Mouse (Mus musculus) stomach, embryonic 15.5 days (tissue): ENCODE data around the gene Gm43738. TPM values are rescaled to one million over a fixed set of nuclear protein-coding genes. Genes with fewer than 3 reads are reported as not detected.

ENCODE experiments used
- ATAC-seq: fragments of 200-750 bp; cut with Nextera tagmentation; 2 replicates; pipeline ENCODE4 v1.8.0; 2017; ENCODE audit warnings: low read depth, moderate number of reproducible peaks, moderate TSS enrichment; ENCODE audit not compliant: insufficient read depth, low FRiP score
- H3K27ac ChIP-seq: fragments of 300-500 bp; sonication (generic); 2 replicates; pipeline ENCODE4 v1.5.1; 2015; ENCODE audit warnings: mild to moderate bottlenecking, inconsistent platforms
- H3K27me3 ChIP-seq: fragments of 300-500 bp; sonication (generic); replicated peaks from 2 replicates; pipeline ENCODE4 v1.6.1; 2015; ENCODE audit warnings: inconsistent platforms
- H3K36me3 ChIP-seq: fragments of 300-500 bp; sonication (generic); 2 replicates; pipeline ENCODE4 v1.6.1; 2015; ENCODE audit warnings: inconsistent platforms
- H3K4me1 ChIP-seq: fragments of 300-500 bp; sonication (generic); 2 replicates; pipeline ENCODE4 v1.6.1; 2015; ENCODE audit warnings: inconsistent platforms
- H3K4me2 ChIP-seq: fragments of 300-500 bp; sonication (generic); 2 replicates; pipeline ENCODE4 v1.6.1; 2015; ENCODE audit warnings: mild to moderate bottlenecking, inconsistent platforms
- H3K4me3 ChIP-seq: fragments of 300-500 bp; sonication (generic); replicated peaks from 2 replicates; pipeline ENCODE4 v1.5.1; 2015; ENCODE audit warnings: inconsistent platforms
- H3K9ac ChIP-seq: fragments of 300-500 bp; sonication (generic); 2 replicates; pipeline ENCODE4 v1.6.1; 2015; ENCODE audit warnings: inconsistent platforms
- H3K9me3 ChIP-seq: fragments of 300-500 bp; sonication (generic); 2 replicates; pipeline ENCODE4 v1.6.1; 2016; ENCODE audit warnings: inconsistent platforms
- WGBS: fragments of 180-500 bp; shearing (Covaris S2); methylation state at CpG from one replicate; pipeline ENCODE4 v1.1.7; 2015; 5-methylcytosine and 5-hydroxymethylcytosine counted together
- polyA plus RNA-seq: library from polyadenylated mRNA; unstranded; fragments of >200 nt; fragmentation: Nextera tagmentation; extraction: Ambion mirVana; gene quantifications from 2 replicates; pipeline ENCODE4 v1.2.1, GENCODE M21; 2015

The Gm43738 gene
- polyA plus RNA-seq, 1 experiment from 2014 or later, result not detected

DNA sequence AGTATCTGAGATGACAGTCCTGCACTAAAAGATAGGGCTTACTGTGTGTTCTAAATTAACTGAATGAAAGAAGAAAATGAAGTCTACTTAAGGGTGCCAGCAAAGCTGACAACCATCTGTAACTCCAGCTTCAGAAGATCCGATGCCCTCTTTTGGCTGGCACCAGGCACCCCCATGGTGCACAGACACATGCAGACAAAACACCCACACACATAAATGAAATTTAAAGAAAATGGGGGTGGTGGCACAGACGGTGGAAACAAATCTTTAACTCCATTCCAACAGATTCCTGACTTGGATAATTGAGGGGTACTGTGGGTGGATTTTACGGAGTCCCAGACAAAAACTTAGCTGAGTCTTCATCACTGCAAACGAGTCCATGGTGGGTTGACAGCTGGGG is 30.9 kb upstream of the Gm43738 start:
- H3K27ac ChIP-seq, result no peak overlapping the region
- H3K4me3 ChIP-seq, result peak overlapping the region; percentile 31; the same call in 1 of the 2 replicates
- WGBS, result 38% methylated on average over 4 of the region's 4 CpGs
- H3K27me3 ChIP-seq, result no peaks in the 10 kb centered on the region
- ATAC-seq, result no peak
- no peak overlapping the region for H3K9ac ChIP-seq
- no peaks in the 10 kb centered on the region for H3K9me3 ChIP-seq
- peaks cover 8% of the 10 kb centered on the region; the same call in 1 of the 2 replicates for H3K4me1 ChIP-seq
- peak overlapping the region; percentile 68 for H3K4me2 ChIP-seq
- H3K36me3 ChIP-seq, result no peaks in the 10 kb centered on the region

GRCm38 (mm10) chr3:89129908-89130307 is 29.0 kb upstream of the Gm43738 start:
- Histone ChIP-seq H3K9me3 (no peaks in the 10 kb centered on the region), H3K27me3 (no peaks in the 10 kb centered on the region), H3K4me2 (no peak overlapping the region), H3K9ac (no peak overlapping the region), H3K4me1 (peaks cover 5% of the 10 kb centered on the region; the same call in 1 of the 2 replicates), H3K4me3 (no peak overlapping the region), H3K36me3 (no peaks in the 10 kb centered on the region), H3K27ac (no peak overlapping the region)
- no peak for ATAC-seq
- 86% methylated on average over 3 of the region's 3 CpGs for WGBS

- WGBS, result 93% methylated on average over 3 of the region's 3 CpGs
- Histone ChIP-seq H3K4me3 (no peak overlapping the region), H3K27me3 (no peaks in the 10 kb centered on the region), H3K4me1 (no peaks in the 10 kb centered on the region), H3K27ac (no peak overlapping the region), H3K36me3 (no peaks in the 10 kb centered on the region), H3K9ac (no peak overlapping the region), H3K9me3 (no peaks in the 10 kb centered on the region), H3K4me2 (no peak overlapping the region)
- ATAC-seq, result no peak
Measured at GRCm38 (mm10) chr3:89125981-89126380, 25.1 kb upstream of the Gm43738 start.

- H3K9ac ChIP-seq, result no peak overlapping the region
- no peak for ATAC-seq
- no peak overlapping the region for H3K27ac ChIP-seq
- H3K4me3 ChIP-seq, result no peak overlapping the region
- H3K36me3 ChIP-seq, result no peaks in the 10 kb centered on the region
- 69% methylated on average over 3 of the region's 3 CpGs for WGBS
- H3K4me1 ChIP-seq, result no peaks in the 10 kb centered on the region
- no peaks in the 10 kb centered on the region for H3K9me3 ChIP-seq
- H3K27me3 ChIP-seq, result no peaks in the 10 kb centered on the region
- H3K4me2 ChIP-seq, result no peak overlapping the region
Measured at GRCm38 (mm10) chr3:89124241-89124640, 23.3 kb upstream of the Gm43738 start.

DNA sequence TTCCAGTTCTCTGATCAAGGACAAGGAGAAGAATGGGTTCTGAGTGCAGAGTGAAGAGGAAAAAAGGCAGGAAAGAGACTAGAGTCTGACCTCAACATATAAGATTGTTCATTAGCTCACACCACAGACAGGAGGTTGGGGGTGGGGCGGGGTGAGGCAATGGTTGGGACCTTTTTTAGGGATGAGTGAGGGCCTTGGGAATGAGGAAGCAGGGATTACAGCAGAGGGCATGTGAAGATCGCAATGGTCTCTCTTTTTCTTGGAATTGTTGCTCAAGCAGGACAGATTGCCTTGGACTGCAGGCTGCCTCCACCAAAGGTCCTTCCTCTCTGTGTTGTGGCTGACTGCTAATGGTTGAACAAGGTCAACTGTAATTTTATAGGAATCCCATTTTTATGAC is 22.4 kb upstream of the Gm43738 start:
- no peaks in the 10 kb centered on the region for H3K36me3 ChIP-seq
- H3K9me3 ChIP-seq, result no peaks in the 10 kb centered on the region
- H3K27ac ChIP-seq, result no peak overlapping the region
- no peaks in the 10 kb centered on the region for H3K4me1 ChIP-seq
- no peak overlapping the region for H3K4me2 ChIP-seq
- no peak overlapping the region for H3K4me3 ChIP-seq
- no peak overlapping the region for H3K9ac ChIP-seq
- H3K27me3 ChIP-seq, result no peaks in the 10 kb centered on the region
- 61% methylated on average over 2 of the region's 2 CpGs for WGBS
- ATAC-seq, result no peak

DNA sequence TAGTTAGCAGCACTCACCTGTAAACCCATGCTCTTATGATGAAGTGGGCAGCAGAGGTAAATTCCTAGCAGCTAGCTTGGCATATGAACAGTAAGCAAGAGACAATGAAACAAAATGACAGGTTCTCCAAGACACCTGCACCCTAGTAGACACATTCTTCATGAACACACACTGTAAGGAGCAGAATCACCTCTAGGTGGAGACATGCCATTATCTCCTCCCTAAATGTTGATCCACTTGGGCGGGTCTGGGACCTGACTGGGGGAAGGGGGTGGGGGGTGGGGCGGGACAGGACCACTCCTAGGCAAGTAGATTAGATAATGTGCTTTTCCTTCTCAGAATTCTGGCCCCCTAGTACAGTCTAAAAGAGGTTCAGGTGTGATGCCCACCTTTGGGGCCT is 14.6 kb upstream of the Gm43738 start:
- Histone ChIP-seq H3K27ac (no peak overlapping the region), H3K4me3 (no peak overlapping the region), H3K36me3 (no peaks in the 10 kb centered on the region), H3K9me3 (no peaks in the 10 kb centered on the region), H3K4me2 (no peak overlapping the region), H3K9ac (no peak overlapping the region), H3K4me1 (no peaks in the 10 kb centered on the region), H3K27me3 (no peaks in the 10 kb centered on the region)
- peak; percentile 78; the same call in 1 of the 2 replicates for ATAC-seq
- WGBS, result 8% methylated on average over 2 of the region's 2 CpGs

DNA sequence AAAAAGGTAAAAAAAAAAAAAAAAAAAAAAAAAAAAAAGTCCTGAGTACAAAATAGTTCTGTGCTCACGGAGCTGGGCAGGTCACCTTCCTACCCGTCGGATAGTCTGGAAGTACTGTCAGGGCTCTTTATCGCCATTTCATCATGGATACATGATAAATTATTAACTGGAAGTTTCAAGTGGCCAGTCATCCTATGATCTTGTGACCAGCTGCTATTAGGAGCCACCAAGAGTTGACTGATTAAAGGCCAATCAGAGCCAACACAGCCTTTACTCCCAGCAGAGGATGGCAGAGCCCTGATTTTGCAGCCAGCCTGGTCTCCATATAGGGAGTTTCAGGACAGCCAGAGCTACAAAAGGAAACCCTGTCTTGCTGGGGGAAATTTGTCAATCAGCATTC is 12.2 kb upstream of the Gm43738 start:
- Histone ChIP-seq H3K4me3 (no peak overlapping the region), H3K27ac (no peak overlapping the region), H3K27me3 (no peaks in the 10 kb centered on the region), H3K4me2 (no peak overlapping the region), H3K9me3 (no peaks in the 10 kb centered on the region), H3K4me1 (no peaks in the 10 kb centered on the region), H3K9ac (no peak overlapping the region), H3K36me3 (no peaks in the 10 kb centered on the region)
- ATAC-seq, result no peak
- WGBS, result 58% methylated on average over 4 of the region's 4 CpGs

DNA sequence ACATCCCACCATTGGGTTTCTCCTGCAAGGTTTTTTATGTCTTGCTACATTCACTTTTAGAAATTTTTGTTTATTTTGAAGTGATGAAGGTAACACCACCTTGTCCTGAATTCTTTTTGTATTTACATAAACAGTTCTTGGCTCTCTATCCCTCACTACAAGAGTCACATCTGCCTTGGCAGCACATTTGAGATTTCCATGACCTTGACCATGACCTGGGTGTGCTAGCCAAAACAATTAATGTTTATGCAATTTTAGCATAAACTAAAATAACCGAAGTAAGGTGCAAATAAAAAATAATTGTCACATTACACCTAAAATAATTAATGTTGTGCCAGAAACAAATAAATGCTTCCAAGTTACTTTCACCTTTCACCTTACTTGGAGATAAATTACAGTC is 7.2 kb upstream of the Gm43738 start:
- no peaks in the 10 kb centered on the region for H3K27me3 ChIP-seq
- H3K4me1 ChIP-seq, result no peaks in the 10 kb centered on the region
- no peak overlapping the region for H3K4me2 ChIP-seq
- no peak overlapping the region for H3K4me3 ChIP-seq
- H3K9ac ChIP-seq, result no peak overlapping the region
- H3K36me3 ChIP-seq, result no peaks in the 10 kb centered on the region
- ATAC-seq, result no peak
- no peaks in the 10 kb centered on the region for H3K9me3 ChIP-seq
- no peak overlapping the region for H3K27ac ChIP-seq
- 56% methylated on average over 1 of the region's 1 CpGs for WGBS

GRCm38 (mm10) chr3:89107545-89107944 is 6.6 kb upstream of the Gm43738 start:
- no peak overlapping the region for H3K4me3 ChIP-seq
- no peak overlapping the region for H3K4me2 ChIP-seq
- 44% methylated on average over 3 of the region's 3 CpGs for WGBS
- no peaks in the 10 kb centered on the region for H3K36me3 ChIP-seq
- no peak for ATAC-seq
- H3K9ac ChIP-seq, result no peak overlapping the region
- no peaks in the 10 kb centered on the region for H3K27me3 ChIP-seq
- no peaks in the 10 kb centered on the region for H3K9me3 ChIP-seq
- H3K27ac ChIP-seq, result no peak overlapping the region
- no peaks in the 10 kb centered on the region for H3K4me1 ChIP-seq

DNA sequence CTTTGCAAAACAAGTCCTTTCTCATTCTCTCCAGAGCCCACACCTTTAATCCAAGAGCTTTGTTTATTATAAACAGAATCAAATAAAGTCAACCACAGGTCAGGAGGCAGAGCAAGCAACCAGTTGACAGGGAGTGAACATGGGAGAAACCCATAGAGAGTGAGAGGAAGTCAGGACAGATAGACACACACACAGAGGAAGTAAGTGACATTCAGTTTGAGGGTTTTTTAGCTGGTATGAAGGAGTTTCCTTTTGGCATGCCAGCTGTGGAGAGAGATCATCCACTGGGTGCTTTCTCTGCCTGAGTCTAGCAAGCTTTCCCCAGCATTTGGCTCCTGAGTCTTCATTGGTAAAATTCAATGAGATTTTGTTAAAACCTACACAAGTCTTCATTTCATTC is 6.0 kb upstream of the Gm43738 start:
- H3K27ac ChIP-seq, result no peak overlapping the region
- no peaks in the 10 kb centered on the region for H3K9me3 ChIP-seq
- H3K4me2 ChIP-seq, result no peak overlapping the region
- no peak for ATAC-seq
- no peaks in the 10 kb centered on the region for H3K4me1 ChIP-seq
- H3K36me3 ChIP-seq, result no peaks in the 10 kb centered on the region
- no peaks in the 10 kb centered on the region for H3K27me3 ChIP-seq
- no peak overlapping the region for H3K4me3 ChIP-seq
- H3K9ac ChIP-seq, result no peak overlapping the region

GRCm38 (mm10) chr3:89103291-89103595 is 2.3 kb upstream of the Gm43738 start:
- WGBS, result 58% methylated on average over 4 of the region's 4 CpGs
- ATAC-seq, result no peak
- H3K27me3 ChIP-seq, result no peaks in the 10 kb centered on the region
- peaks cover 18% of the 10 kb centered on the region for H3K4me1 ChIP-seq
- H3K36me3 ChIP-seq, result peaks cover 7% of the 10 kb centered on the region; the same call in 1 of the 2 replicates
- H3K9me3 ChIP-seq, result no peaks in the 10 kb centered on the region
- peak overlapping the region; percentile 87 for H3K27ac ChIP-seq
- H3K4me2 ChIP-seq, result no peak overlapping the region
- no peak overlapping the region for H3K9ac ChIP-seq
- no peak overlapping the region for H3K4me3 ChIP-seq

- Histone ChIP-seq H3K36me3 (peaks cover 13% of the 10 kb centered on the region; the same call in 1 of the 2 replicates), H3K27me3 (no peaks in the 10 kb centered on the region), H3K9me3 (no peaks in the 10 kb centered on the region), H3K4me1 (peaks cover 18% of the 10 kb centered on the region), H3K9ac (no peak overlapping the region), H3K4me2 (peak overlapping the region; percentile 54), H3K27ac (peak overlapping the region; percentile 87), H3K4me3 (peak overlapping the region; percentile 55; the same call in 1 of the 2 replicates)
- no peak for ATAC-seq
- 57% methylated on average over 12 of the region's 12 CpGs for WGBS
Measured at GRCm38 (mm10) chr3:89102495-89103290, 1.8 kb upstream of the Gm43738 start.
